Mouse (Mus musculus) lung, postnatal 0 days (tissue): ENCODE measurements around the gene Aimp2. TPM values are rescaled to one million over a fixed set of nuclear protein-coding genes. Genes with fewer than 3 reads are reported as not detected.
A peak's percentile ranks its signal among the peaks of the same experiment; 100 is the strongest.

ENCODE experiments used
- ATAC-seq: fragments of 200-750 bp; cut with Nextera tagmentation; 2 replicates; pipeline ENCODE4 v1.8.0; 2017; ENCODE audit warnings: moderate library complexity
- DNase-seq: peaks from one replicate; pipeline ENCODE4 v3.0.0-alpha.2; 2016; ENCODE audit warnings: low spot score
- H3K27ac ChIP-seq: fragments of 300-500 bp; sonication (generic); 2 replicates; pipeline ENCODE4 v1.5.1; 2014; ENCODE audit warnings: antibody characterized with exemption, mild to moderate bottlenecking, low read length, mixed read lengths
- H3K27me3 ChIP-seq: fragments of 300-500 bp; sonication (generic); replicated peaks from 2 replicates; pipeline ENCODE4 v1.6.1; 2014; ENCODE audit warnings: low read length, mixed read lengths; ENCODE audit not compliant: insufficient read depth
- H3K36me3 ChIP-seq: fragments of 300-500 bp; sonication (generic); 2 replicates; pipeline ENCODE4 v1.6.1; 2014; ENCODE audit warnings: low read length, mixed read lengths; ENCODE audit not compliant: insufficient read depth
- H3K4me1 ChIP-seq: fragments of 300-500 bp; sonication (generic); 2 replicates; pipeline ENCODE4 v1.6.1; 2014; ENCODE audit warnings: antibody characterized with exemption, low read depth, low read length, mixed read lengths; ENCODE audit not compliant: insufficient read depth
- H3K4me2 ChIP-seq: fragments of 300-500 bp; sonication (generic); replicated peaks from 2 replicates; pipeline ENCODE4 v1.6.1; 2014; ENCODE audit warnings: low read depth, mild to moderate bottlenecking, low read length, moderate library complexity, mixed read lengths
- H3K4me3 ChIP-seq: fragments of 300-500 bp; sonication (generic); 2 replicates; pipeline ENCODE4 v1.5.1; 2014; ENCODE audit warnings: low read depth, low read length
- H3K9ac ChIP-seq: fragments of 300-500 bp; sonication (generic); replicated peaks from 2 replicates; pipeline ENCODE4 v1.6.1; 2014; ENCODE audit warnings: low read depth, mild to moderate bottlenecking
- H3K9me3 ChIP-seq: fragments of 300-500 bp; sonication (generic); 2 replicates; pipeline ENCODE4 v1.6.1; 2016; ENCODE audit warnings: low read length, mixed read lengths
- CTCF ChIP-seq: IDR thresholded peaks from 2 replicates; pipeline ENCODE4 v1.5.1; 2016; ENCODE audit warnings: antibody characterized with exemption, mild to moderate bottlenecking
- EP300 ChIP-seq: IDR thresholded peaks from 2 replicates; pipeline ENCODE4 v1.6.1; 2016; ENCODE audit warnings: antibody characterized with exemption, mild to moderate bottlenecking, control low read depth
- WGBS: fragments of 180-500 bp; shearing (Covaris S2); extraction: QIAGEN DNeasy Blood & Tissue Kit; methylation state at CpG from one replicate; pipeline ENCODE4 v1.1.7; 2014; 5-methylcytosine and 5-hydroxymethylcytosine counted together
- polyA plus RNA-seq: library from polyadenylated mRNA; unstranded; fragments of >200 nt; fragmentation: Nextera tagmentation; extraction: Ambion mirVana; gene quantifications from 2 replicates; pipeline ENCODE4 v1.2.1, GENCODE M21; 2015

Gene Aimp2
- polyA plus RNA-seq, 1 experiment from 2014 or later = 37.0 TPM

GRCm38 (mm10) chr5:143941588-143941987 is 31.9 kb upstream of the Aimp2 start:
- ATAC-seq (0 out of 2 replicates have a peak, but pooled peaks have one; percentile 32), DNase-seq (no peak)
- Histone ChIP-seq H3K9me3 (no peaks in the 10 kb centered on the region), H3K27ac (no peak overlapping the region), H3K27me3 (no peaks in the 10 kb centered on the region), H3K9ac (no peak overlapping the region), H3K36me3 (no peaks in the 10 kb centered on the region), H3K4me2 (no peak overlapping the region; the same call in 1 of the 2 replicates), H3K4me1 (no peaks in the 10 kb centered on the region), H3K4me3 (no peak overlapping the region)
- TF ChIP-seq EP300 = no peak
- TF ChIP-seq CTCF = no peak
- WGBS = 17% methylated on average over 10 of the region's 10 CpGs

- no peak for TF ChIP-seq EP300
- TF ChIP-seq CTCF = no peak
- Histone ChIP-seq H3K9ac (no peak overlapping the region), H3K4me2 (no peak overlapping the region), H3K27me3 (no peaks in the 10 kb centered on the region), H3K4me1 (no peaks in the 10 kb centered on the region), H3K9me3 (no peaks in the 10 kb centered on the region), H3K4me3 (no peak overlapping the region), H3K36me3 (peaks cover 1% of the 10 kb centered on the region; the same call in 1 of the 2 replicates), H3K27ac (no peak overlapping the region)
- DNase-seq (no peak), ATAC-seq (no peak)
- 85% methylated on average over 9 of the region's 9 CpGs for WGBS
These were observed 26.5 kb upstream of the Aimp2 start for GRCm38 (mm10) chr5:143936156-143936555.

GRCm38 (mm10) chr5:143933875-143934274 is 24.2 kb upstream of the Aimp2 start:
- Histone ChIP-seq H3K27ac (no peak overlapping the region), H3K4me1 (no peaks in the 10 kb centered on the region), H3K9me3 (no peaks in the 10 kb centered on the region), H3K36me3 (peaks cover 14% of the 10 kb centered on the region), H3K4me2 (no peak overlapping the region), H3K4me3 (no peak overlapping the region), H3K27me3 (no peaks in the 10 kb centered on the region), H3K9ac (no peak overlapping the region)
- TF ChIP-seq EP300 (no peak), CTCF (peak; percentile 11; the same call in 1 of the 2 replicates)
- DNase-seq (peak; percentile 14), ATAC-seq (no peak)
- WGBS = 66% methylated on average over 1 of the region's 1 CpGs

GRCm38 (mm10) chr5:143933414-143933813 is 23.8 kb upstream of the Aimp2 start:
- Histone ChIP-seq H3K36me3 (peaks cover 14% of the 10 kb centered on the region), H3K4me3 (no peak overlapping the region), H3K4me2 (no peak overlapping the region), H3K9ac (no peak overlapping the region), H3K4me1 (no peaks in the 10 kb centered on the region), H3K27me3 (no peaks in the 10 kb centered on the region), H3K9me3 (no peaks in the 10 kb centered on the region), H3K27ac (no peak overlapping the region)
- no peak for DNase-seq
- 86% methylated on average over 11 of the region's 11 CpGs for WGBS
- no peak for ATAC-seq
- no peak for TF ChIP-seq CTCF
- TF ChIP-seq EP300 = no peak

- H3K36me3 ChIP-seq = peaks cover 14% of the 10 kb centered on the region
- H3K4me1 ChIP-seq = no peaks in the 10 kb centered on the region
- no peaks in the 10 kb centered on the region for H3K9me3 ChIP-seq
- no peak within 1 kb of the TSS for H3K27ac ChIP-seq
- H3K4me3 ChIP-seq = no peak within 1 kb of the TSS
- ATAC-seq (peak; percentile 57), DNase-seq (peak; percentile 59)
- no peak for TF ChIP-seq CTCF
- no peak for TF ChIP-seq EP300
- no peak within 1 kb of the TSS for H3K4me2 ChIP-seq
- no peak within 1 kb of the TSS for H3K9ac ChIP-seq
- H3K27me3 ChIP-seq = no peaks in the 10 kb centered on the region
- 20% methylated on average over 8 of the region's 8 CpGs for WGBS
These were observed 23.2 kb upstream of the Aimp2 start, which contains the start of gene Rsph10b for GRCm38 (mm10) chr5:143932831-143933230. TSS of gene Rsph10b (plus strand) at chr5:143933035.

GRCm38 (mm10) chr5:143931863-143932580 is 22.4 kb upstream of the Aimp2 start:
- TF ChIP-seq EP300 (no peak), CTCF (no peak)
- Histone ChIP-seq H3K4me1 (no peaks in the 10 kb centered on the region), H3K36me3 (peaks cover 14% of the 10 kb centered on the region), H3K27me3 (no peaks in the 10 kb centered on the region), H3K9me3 (no peaks in the 10 kb centered on the region), H3K4me2 (no peak overlapping the region), H3K9ac (no peak overlapping the region), H3K4me3 (no peak overlapping the region), H3K27ac (no peak overlapping the region)
- no peak for DNase-seq
- ATAC-seq = no peak
- 85% methylated on average over 6 of the region's 6 CpGs for WGBS
